Mouse (Mus musculus) olfactory bulb, adult 2 months (tissue): ENCODE measurements around the gene Hipk3.

ENCODE experiments used
- CTCF ChIP-seq: fragments of 200-500 bp; IDR thresholded peaks from 2 replicates; pipeline ENCODE4 v1.5.1; 2012; ENCODE audit warnings: low read depth, mild to moderate bottlenecking, low read length, moderate library complexity; ENCODE audit not compliant: insufficient read depth
- POLR2A ChIP-seq: fragments of 200-500 bp; IDR thresholded peaks from 2 replicates; pipeline ENCODE4 v1.6.1; 2012; ENCODE audit warnings: mild to moderate bottlenecking, low read depth, low read length, moderate library complexity; ENCODE audit not compliant: insufficient read depth

- TF ChIP-seq CTCF, result no peak
- TF ChIP-seq POLR2A, result peak; percentile 52; the same call in 1 of the 2 replicates
Observed at GRCm38 (mm10) chr2:104409851-104410821, 84.1 kb downstream of the Hipk3 start.
